Mouse (Mus musculus) CH12.LX (cell line): ENCODE measurements at regions not wholly inside any gene's neighbourhood (a gene's known extent, or its start where the extent isn't known, plus 50 kb on each side); places are given as distances from the start of the nearest gene placed in this dataset.

Source experiments
- CTCF ChIP-seq, 2 experiments: IDR thresholded peaks in 1 of 2; conservative IDR thresholded peaks in 1 of 2; 2 replicates each; pipeline ENCODE4 v1.5.1; 2011 to 2012; ENCODE audit warnings: low read depth in 2 of 2, low read length in 2 of 2, improper control_type of control experiment in 1 of 2, inconsistent platforms in 1 of 2, mild to moderate bottlenecking in 1 of 2, moderate library complexity in 1 of 2
- EP300 ChIP-seq: IDR thresholded peaks from 2 replicates; pipeline ENCODE4 v1.6.1; 2011; ENCODE audit warnings: low read length, improper control_type of control experiment
- NELFE ChIP-seq: IDR thresholded peaks from 2 replicates; pipeline ENCODE4 v1.6.1; 2011; ENCODE audit warnings: low read depth, low read length, improper control_type of control experiment
- NRF1 ChIP-seq: IDR thresholded peaks from 2 replicates; pipeline ENCODE4 v1.6.1; 2014; ENCODE audit warnings: low read depth, mild to moderate bottlenecking, inconsistent platforms, low read length, improper control_type of control experiment, moderate library complexity
- POLR2A ChIP-seq: IDR thresholded peaks from 2 replicates; pipeline ENCODE4 v1.6.1; 2011; ENCODE audit warnings: low read depth, mild to moderate bottlenecking, improper control_type of control experiment, low read length
- TCF12 ChIP-seq: IDR thresholded peaks from 2 replicates; pipeline ENCODE4 v1.6.1; 2014; ENCODE audit warnings: low read depth, mild to moderate bottlenecking, inconsistent platforms, low read length, improper control_type of control experiment

DNA sequence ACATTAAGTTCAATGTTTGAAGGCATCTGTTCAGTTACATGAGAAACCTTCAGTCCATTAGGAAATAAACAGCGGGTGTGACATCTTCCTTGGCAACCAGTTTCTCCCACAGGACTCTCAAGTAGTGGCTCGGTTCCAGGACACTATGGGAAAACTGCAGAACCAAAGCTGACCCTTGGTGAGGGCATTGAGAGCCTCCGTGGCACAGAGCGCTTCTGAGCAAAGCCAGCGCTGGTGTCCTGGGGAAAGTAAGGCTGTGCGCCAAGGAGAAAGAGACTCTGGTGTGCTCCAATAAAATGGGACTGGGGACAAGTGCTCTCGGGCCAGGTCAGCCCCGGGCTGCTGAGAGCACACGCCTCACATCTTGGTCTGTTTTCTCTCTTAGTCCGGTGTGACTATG lies 189.7 kb downstream of the Dkk2 start:
- no peak for TF ChIP-seq CTCF (conservative IDR thresholded peaks at IDR 0.05 in 1 of 2, IDR thresholded peaks at IDR 0.05 in 1 of 2; ENCODE audit: low read depth in 2 of 2, low read length in 2 of 2)
- no peak for TF ChIP-seq EP300
- no peak for TF ChIP-seq TCF12
- TF ChIP-seq NRF1 = no peak
- TF ChIP-seq NELFE = no peak
- TF ChIP-seq POLR2A = no peak
